Mouse (Mus musculus) gonadal fat pad, adult 2 months (tissue): ENCODE measurements around the gene Mtmr2. TPM values are rescaled to one million over a fixed set of nuclear protein-coding genes. Genes with fewer than 3 reads are reported as not detected.
"Not testable (repeated sequence)": the region's sequence is repeated elsewhere in the genome, so short reads cannot be mapped to it uniquely, and the experiment has no call there.

ENCODE experiments used
- DNase-seq: peaks from one replicate; pipeline ENCODE4 v3.0.0-alpha.2; 2012; ENCODE audit warnings: low read depth
- polyA plus RNA-seq: library from polyadenylated mRNA; depleted of rRNA; stranded (reverse); fragments of >200 nt; gene quantifications from 2 replicates; pipeline ENCODE4 v1.2.3, GENCODE M21; 2012; rRNA removed

The Mtmr2 gene
- polyA plus RNA-seq: 17.4 and 20.5 TPM in 2 replicates

DNA sequence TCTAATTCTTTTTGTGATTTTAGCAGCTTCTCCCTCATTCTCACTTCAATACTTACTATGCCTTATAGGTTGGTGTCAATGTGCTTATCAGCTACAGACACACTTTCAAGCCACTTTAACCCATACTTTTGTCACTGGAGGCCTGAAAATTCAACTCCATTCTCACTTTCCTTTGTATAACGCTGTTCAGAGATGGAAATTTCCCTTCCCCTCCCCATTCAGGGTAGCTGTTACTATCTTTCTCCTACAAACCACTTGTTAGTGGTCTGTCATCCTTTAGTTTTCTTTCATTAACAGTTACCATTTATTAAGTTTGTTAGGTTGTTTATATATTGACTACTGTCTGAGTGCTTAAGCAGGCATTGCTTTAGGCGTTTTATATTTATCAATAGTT is at the start of gene Mtmr2:
Mtmr2 (plus strand) TSS at position 7 of the 394 bp plus-strand sequence.
- DNase-seq: no peak

- DNase-seq: no peak
These were observed 49.0 kb upstream of the Mtmr2 start for GRCm38 (mm10) chr9:13699061-13699780.

GRCm38 (mm10) chr9:13699781-13700116 is 48.5 kb upstream of the Mtmr2 start:
- DNase-seq: no peak

DNA sequence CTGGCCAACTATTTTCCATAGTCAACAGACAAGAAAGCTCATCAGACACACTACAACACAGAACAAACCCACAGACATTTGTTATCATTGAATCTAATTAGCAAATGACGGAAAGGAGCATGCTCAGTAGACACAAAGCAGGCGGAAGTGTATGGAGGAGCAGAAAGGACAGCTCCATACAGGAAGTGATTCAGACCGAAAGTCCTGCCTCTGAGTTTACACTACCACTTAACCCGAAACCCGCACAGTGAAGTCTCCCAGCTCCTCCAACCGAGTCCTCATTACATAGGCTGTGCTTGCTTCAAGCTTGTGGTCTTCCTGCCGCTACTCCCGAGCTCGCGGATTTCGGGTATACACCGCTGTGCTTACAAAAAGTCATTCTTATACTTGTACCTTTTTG is 46.4 kb upstream of the Mtmr2 start:
- DNase-seq: no peak

- no peak for DNase-seq
These were observed 45.1 kb upstream of the Mtmr2 start for GRCm38 (mm10) chr9:13703100-13703499.

GRCm38 (mm10) chr9:13704917-13705316 is 43.3 kb upstream of the Mtmr2 start:
- DNase-seq: no peak

DNA sequence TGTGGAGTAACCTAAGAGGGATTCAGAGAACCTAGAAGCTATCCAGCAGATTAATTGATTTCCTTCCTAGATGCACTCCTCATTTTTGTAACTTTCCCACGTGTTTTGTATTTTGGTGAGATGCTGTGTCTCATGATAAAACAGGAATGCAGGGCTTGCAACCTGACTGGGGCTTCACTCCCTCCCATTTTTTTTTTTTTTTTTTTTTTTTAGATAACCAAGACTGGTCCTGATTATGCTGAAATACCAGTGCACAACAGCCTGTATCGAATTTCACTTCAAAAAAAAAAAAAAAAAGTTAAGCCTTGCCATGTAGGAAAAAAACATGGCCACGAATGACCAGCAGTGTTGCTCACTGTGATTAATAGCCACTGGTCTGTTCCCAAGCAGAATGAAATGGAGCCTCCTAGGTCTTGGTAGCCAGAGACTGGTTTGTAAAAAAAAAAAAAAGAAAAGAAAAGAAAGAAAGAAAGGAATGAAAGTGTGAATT is 41.1 kb upstream of the Mtmr2 start:
- DNase-seq: no peak

GRCm38 (mm10) chr9:13709436-13709835 is 38.8 kb upstream of the Mtmr2 start:
- no peak for DNase-seq

DNA sequence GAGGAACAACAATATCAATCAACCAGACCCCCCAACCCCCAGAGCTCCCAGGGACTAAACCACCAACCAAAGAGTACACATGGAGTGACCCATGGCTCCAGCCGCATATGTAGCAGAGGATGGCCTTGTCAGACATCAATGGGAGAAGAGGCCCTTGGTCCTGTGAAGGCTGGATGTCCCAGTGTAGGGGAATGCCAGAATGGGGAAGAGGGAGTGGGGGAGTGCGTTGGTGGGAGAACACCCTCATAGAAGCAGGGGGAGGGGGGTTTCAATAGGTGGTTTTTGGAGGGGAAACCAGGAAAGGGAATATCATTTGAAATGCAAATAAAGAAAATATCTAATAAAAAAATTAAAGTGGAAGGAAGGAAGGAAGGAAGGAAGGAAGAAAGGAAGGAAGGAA is 32.3 kb upstream of the Mtmr2 start:
- not testable (repeated sequence) for DNase-seq

DNA sequence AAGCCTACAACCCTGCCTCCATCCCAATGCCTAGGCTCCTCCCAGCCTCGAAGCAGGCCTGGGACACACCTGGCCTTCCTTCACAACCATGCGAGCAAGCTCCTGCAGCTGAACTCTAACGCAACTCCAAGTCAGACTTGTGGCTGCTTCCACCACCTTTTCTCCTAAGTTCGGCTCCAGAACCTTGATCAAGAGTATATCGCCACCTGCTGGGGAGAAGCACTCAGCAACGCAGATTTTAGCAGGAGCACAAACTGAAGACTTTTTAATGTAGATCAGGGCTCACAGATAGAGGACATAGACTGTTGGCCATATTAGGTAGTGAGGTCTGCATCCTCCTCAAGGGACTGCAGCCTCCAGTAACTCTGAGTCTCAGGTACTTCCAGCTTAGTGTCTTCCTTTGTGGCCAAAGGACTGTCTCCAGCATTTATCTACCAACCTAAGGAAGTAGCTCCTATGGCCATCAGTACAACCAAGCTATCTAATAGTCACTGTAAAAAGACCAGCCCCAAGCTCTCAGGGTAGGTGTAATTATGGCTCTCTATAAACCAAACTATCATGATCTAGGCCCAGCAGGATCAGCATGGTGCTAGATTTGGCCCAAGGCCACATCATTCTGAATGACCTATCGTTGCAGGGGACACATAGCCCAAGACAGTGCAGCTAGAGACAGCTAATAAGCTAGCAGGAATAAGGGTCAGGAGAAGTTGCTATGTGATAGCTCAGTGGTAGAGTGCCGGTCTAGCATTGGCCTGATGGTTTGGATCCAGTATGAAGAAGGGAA is 31.7 kb upstream of the Mtmr2 start:
- DNase-seq: no peak

DNA sequence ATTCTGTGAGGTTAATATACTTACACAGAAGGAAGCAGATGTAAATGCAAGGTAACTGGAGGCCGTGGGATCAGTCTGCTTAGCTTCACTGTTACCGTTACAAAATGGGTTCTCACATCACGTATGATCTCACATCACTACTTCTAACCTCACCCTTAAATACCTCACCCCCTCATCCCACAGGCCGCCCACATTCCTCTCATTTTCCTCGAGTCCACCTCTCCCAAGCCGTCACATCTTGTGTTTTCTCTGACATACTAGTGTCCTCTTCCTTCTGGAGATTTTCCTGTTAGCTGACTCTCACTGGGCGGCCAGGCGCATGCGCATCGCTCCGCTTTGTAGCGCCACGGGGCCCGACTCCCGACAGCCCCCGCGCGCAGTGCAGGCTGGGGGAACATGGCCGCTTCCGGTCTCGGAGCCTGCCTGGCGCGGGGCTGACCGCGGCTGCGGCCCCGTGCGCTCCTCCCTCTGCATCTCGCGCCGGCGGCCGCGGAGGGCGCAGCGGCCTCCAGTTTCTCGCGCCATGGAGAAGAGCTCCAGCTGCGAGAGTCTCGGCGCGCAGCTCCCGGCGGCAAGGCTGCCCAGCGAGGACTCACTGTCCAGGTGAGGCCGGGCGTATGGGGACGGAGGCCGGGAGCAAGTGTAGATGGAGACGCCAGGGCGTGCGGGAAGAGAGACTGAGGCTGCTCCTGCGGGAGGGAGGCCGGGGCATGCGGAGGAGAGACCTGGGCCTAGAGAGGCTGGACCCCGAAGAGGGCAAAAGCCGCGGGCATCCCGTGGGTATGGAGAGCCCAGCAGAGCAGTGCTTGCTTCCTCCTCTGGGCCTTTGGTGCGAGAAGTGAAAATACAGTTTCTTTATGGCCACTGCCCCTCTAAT is 826 bp downstream of the Mtmr2 start:
- no peak for DNase-seq

DNA sequence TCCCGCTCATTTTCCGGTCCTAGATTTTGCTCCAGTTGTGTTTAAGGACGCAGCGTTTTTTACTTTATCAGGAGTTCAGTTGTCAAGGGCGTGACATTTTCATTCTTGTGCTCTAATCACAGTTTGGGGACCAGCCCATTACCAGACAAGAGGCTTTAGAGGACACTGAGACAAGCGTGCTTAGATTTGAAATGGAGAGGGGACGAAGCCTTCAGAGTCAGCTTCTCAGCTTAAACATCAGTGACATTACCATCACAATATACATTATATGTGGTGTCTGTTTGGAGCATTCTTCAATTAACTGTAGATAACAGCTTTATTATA is 1.4 kb downstream of the Mtmr2 start:
- no peak for DNase-seq

GRCm38 (mm10) chr9:13752543-13752942 is 4.3 kb downstream of the Mtmr2 start:
- no peak for DNase-seq

- no peak for DNase-seq
These were observed 12.2 kb downstream of the Mtmr2 start for GRCm38 (mm10) chr9:13760430-13760829.

GRCm38 (mm10) chr9:13765624-13766023 is 17.4 kb downstream of the Mtmr2 start:
- DNase-seq: no peak

DNA sequence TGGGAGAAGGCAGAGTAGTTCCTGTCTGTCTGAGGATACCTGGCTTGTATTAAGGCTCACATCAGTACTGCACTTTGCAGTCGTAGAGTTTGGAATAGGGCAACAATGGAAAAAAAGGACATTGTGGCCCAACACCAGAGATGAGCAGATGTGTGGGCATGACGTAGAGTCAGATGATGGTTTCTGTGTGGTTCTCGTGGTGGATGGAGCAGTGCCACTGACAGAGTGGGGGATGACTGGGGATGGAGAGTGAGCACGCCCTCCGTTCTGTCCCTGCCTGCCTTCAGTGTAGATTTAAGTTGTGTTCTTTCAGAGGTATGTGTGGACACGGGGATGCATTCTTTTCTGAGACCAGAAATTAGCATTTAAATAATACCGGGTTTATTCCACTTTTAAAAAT is 18.4 kb downstream of the Mtmr2 start:
- DNase-seq: no peak

DNA sequence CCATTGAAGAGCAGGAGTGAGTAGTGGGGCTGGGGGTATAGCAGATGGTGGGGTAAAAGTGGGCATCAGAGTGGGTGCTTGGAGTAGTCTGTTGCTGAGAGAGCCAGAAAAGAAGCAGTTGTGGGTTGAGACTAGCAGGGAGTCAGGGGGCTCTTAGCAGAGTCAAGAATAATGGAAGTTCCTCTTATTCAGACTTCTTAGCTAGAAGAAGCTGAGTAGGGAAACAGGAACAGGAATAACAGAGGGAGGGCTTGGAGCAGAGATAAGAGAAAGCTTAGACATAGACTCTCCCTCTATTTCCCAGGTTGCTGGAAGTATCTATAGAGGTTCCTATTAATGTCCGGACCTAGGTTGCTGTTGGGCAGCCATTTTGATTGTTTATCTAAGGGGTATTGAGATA is 26.5 kb downstream of the Mtmr2 start:
- no peak for DNase-seq

DNA sequence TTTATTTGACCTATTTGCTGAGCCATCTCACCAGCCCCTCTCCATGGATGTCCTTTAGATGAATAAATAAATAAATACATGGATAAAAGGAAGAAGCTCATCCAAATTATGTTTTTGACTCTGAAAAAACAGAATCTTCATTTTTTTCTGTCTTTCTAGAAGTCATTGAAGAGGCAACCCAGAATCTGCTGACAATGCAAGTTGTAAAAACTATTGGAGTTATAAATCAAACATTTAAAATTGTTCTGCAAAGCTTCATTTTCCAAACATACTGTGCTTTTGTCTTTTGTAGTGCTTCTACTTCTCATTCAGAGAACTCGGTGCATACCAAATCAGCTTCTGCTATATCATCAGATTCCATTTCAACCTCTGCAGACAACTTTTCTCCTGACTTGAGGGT is 33.8 kb downstream of the Mtmr2 start:
- no peak for DNase-seq

DNA sequence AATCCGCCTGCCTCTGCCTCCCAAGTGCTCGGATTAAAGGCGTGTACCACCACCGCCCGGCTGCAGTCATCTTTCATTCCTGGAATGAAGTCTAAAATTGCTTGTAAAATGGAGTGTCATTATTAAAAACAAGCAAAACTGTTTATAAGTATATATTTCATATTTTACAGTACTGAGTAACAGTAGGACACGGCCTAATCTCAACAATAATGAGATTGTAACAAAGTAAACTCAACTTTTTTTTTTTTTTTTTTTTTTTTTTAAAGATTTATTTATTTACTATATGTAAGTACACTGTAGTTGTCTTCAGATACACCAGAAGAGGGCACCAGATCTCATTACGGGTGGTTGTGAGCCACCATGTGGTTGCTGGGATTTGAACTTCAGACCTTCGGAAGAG is 42.7 kb downstream of the Mtmr2 start:
- not testable (repeated sequence) for DNase-seq

GRCm38 (mm10) chr9:13794302-13794701 is 46.1 kb downstream of the Mtmr2 start:
- DNase-seq: no peak

- DNase-seq: no peak
These were observed 46.5 kb downstream of the Mtmr2 start for GRCm38 (mm10) chr9:13794756-13795155.

GRCm38 (mm10) chr9:13804480-13804879 is 56.3 kb downstream of the Mtmr2 start:
- no peak for DNase-seq
